Mouse (Mus musculus) c-Kit-positive CD71-negative TER-119-negative erythroid progenitor cells, embryonic 14.5 days (primary cell): Measurements from ENCODE around the gene Zfp689.
"Not testable (repeated sequence)": the region's sequence is repeated elsewhere in the genome, so short reads cannot be mapped to it uniquely, and the experiment has no call there.

Source experiments
- DNase-seq: peaks from one replicate; pipeline ENCODE4 v3.0.0-alpha.2; 2013; ENCODE audit warnings: low read depth

The Zfp689 gene

GRCm38 (mm10) chr7:127448521-127449300 lies at the start of gene Zfp689:
Gene Zfp689, minus strand, starts transcription at chr7:127449158.
- peak; percentile 96 for DNase-seq

GRCm38 (mm10) chr7:127498407-127498806 lies 49.4 kb upstream of the Zfp689 start:
- no peak for DNase-seq

- DNase-seq: no peak
These were observed 48.4 kb upstream of the Zfp689 start for GRCm38 (mm10) chr7:127497382-127497781.

GRCm38 (mm10) chr7:127494648-127495047 lies 45.7 kb upstream of the Zfp689 start:
- DNase-seq: no peak

- DNase-seq: no peak
These were observed 42.9 kb upstream of the Zfp689 start for GRCm38 (mm10) chr7:127491846-127492245.

GRCm38 (mm10) chr7:127489982-127490381 lies 41.0 kb upstream of the Zfp689 start:
- DNase-seq: no peak

- DNase-seq: not testable (repeated sequence)
These were observed 39.4 kb upstream of the Zfp689 start for GRCm38 (mm10) chr7:127488364-127488763.

- no peak for DNase-seq
These were observed 36.5 kb upstream of the Zfp689 start for GRCm38 (mm10) chr7:127485416-127485815.

- peak; percentile 75 for DNase-seq
These were observed 31.4 kb upstream of the Zfp689 start for GRCm38 (mm10) chr7:127480321-127480720.

GRCm38 (mm10) chr7:127479318-127480225 lies 30.6 kb upstream of the Zfp689 start:
- no peak for DNase-seq

- peak; percentile 94 for DNase-seq
These were observed 29.8 kb upstream of the Zfp689 start, which contains the start of gene Fbrs for GRCm38 (mm10) chr7:127478635-127479317. Gene Fbrs, plus strand, starts transcription at chr7:127479199.

GRCm38 (mm10) chr7:127477687-127478634 lies 29.0 kb upstream of the Zfp689 start:
- DNase-seq: peak; percentile 100

GRCm38 (mm10) chr7:127476855-127477254 lies 27.9 kb upstream of the Zfp689 start:
- no peak for DNase-seq

GRCm38 (mm10) chr7:127476336-127476735 lies 27.4 kb upstream of the Zfp689 start:
- no peak for DNase-seq

GRCm38 (mm10) chr7:127475186-127475740 lies 26.3 kb upstream of the Zfp689 start:
- DNase-seq: no peak

- DNase-seq: no peak
These were observed 25.6 kb upstream of the Zfp689 start for GRCm38 (mm10) chr7:127474378-127475070.

- DNase-seq: no peak
These were observed 24.7 kb upstream of the Zfp689 start for GRCm38 (mm10) chr7:127473705-127474104.

GRCm38 (mm10) chr7:127472060-127472459 lies 23.1 kb upstream of the Zfp689 start:
- no peak for DNase-seq

- no peak for DNase-seq
These were observed 22.7 kb upstream of the Zfp689 start for GRCm38 (mm10) chr7:127471646-127472010.
